Mouse (Mus musculus): ENCODE measurements around the gene Smoc1. TPM values are rescaled to one million over a fixed set of nuclear protein-coding genes. Genes with fewer than 3 reads are reported as not detected.

Gene Smoc1
- polyA plus RNA-seq, 1 experiment from 2014 or later, result 35.2 TPM

GRCm38 (mm10) chr12:81197468-81198075, 171.0 kb downstream of the Smoc1 start:
- H3K36me3 ChIP-seq, result no peaks in the 10 kb centered on the region
- peaks cover 8% of the 10 kb centered on the region for H3K27me3 ChIP-seq (ENCODE audit: insufficient read depth, poor library complexity, severe bottlenecking)
- H3K9me3 ChIP-seq, result no peaks in the 10 kb centered on the region
- H3K4me1 ChIP-seq (replicated peaks), result peaks cover 12% of the 10 kb centered on the region
- H3K4me3 ChIP-seq, result no peak overlapping the region
- DNase-seq (ENCODE audit: low spot score), result no peak
- no peak overlapping the region for H3K27ac ChIP-seq
- 81% methylated on average over 5 of the region's 5 CpGs for WGBS

DNA sequence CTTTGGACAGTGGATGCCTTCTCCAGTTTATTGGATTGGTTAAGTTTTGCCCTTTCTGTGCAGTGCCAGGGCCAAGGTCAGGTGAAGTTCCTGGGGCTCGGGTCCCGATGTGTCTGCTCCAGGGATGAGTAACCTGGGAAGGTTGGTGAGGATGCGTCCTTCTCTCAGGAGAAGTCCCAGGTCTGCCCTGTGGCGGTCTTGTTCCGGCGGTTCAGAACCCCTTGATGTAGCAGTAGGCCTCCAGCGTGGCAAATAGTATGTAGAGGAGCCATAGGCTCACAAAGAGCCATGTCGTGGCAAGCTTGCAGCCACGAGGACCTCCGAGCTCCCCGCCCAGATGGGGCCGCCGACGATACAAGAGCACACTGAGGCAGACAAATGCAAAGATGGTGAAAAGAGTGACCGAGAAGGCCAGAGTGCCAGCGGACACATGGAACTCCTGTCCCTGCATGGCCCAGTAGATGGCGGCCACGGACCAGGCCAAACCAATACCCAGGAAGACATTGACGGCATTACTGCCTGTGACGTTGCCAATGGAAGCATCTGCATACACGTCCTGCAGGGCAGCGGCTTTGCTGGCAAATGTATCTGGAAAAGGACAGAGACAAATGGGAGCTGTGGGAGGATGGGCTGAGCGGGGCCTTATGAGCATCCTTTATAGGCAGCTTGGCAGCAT, 172.8 kb downstream of the Smoc1 start:
- Histone ChIP-seq H3K4me1 (replicated peaks) (peaks cover 26% of the 10 kb centered on the region), H3K9me3 (no peaks in the 10 kb centered on the region), H3K27me3 (ENCODE audit: insufficient read depth, poor library complexity, severe bottlenecking) (peaks cover 8% of the 10 kb centered on the region), H3K36me3 (no peaks in the 10 kb centered on the region), H3K4me3 (peak overlapping the region; percentile 21; the same call in 1 of the 2 replicates), H3K27ac (no peak overlapping the region; the same call in 1 of the 2 replicates)
- DNase-seq (ENCODE audit: low spot score), result peak; percentile 83
- WGBS, result 36% methylated on average over 23 of the region's 23 CpGs

GRCm38 (mm10) chr12:81203226-81203625, 176.6 kb downstream of the Smoc1 start:
- Histone ChIP-seq H3K4me1 (replicated peaks) (peaks cover 26% of the 10 kb centered on the region), H3K27me3 (ENCODE audit: insufficient read depth, poor library complexity, severe bottlenecking) (peaks cover 8% of the 10 kb centered on the region), H3K27ac (peak overlapping the region; percentile 23), H3K36me3 (no peaks in the 10 kb centered on the region), H3K4me3 (no peak overlapping the region), H3K9me3 (no peaks in the 10 kb centered on the region)
- 15% methylated on average over 1 of the region's 1 CpGs for WGBS
- peak; percentile 38 for DNase-seq (ENCODE audit: low spot score)

GRCm38 (mm10) chr12:81205619-81206560, 179.3 kb downstream of the Smoc1 start:
- H3K27me3 ChIP-seq (ENCODE audit: insufficient read depth, poor library complexity, severe bottlenecking), result no peaks in the 10 kb centered on the region
- 25% methylated on average over 6 of the region's 6 CpGs for WGBS
- no peaks in the 10 kb centered on the region for H3K9me3 ChIP-seq
- peaks cover 19% of the 10 kb centered on the region for H3K4me1 ChIP-seq (replicated peaks)
- H3K27ac ChIP-seq, result no peak overlapping the region
- H3K4me3 ChIP-seq, result no peak overlapping the region
- no peaks in the 10 kb centered on the region for H3K36me3 ChIP-seq
- peak; percentile 59 for DNase-seq (ENCODE audit: low spot score)

DNA sequence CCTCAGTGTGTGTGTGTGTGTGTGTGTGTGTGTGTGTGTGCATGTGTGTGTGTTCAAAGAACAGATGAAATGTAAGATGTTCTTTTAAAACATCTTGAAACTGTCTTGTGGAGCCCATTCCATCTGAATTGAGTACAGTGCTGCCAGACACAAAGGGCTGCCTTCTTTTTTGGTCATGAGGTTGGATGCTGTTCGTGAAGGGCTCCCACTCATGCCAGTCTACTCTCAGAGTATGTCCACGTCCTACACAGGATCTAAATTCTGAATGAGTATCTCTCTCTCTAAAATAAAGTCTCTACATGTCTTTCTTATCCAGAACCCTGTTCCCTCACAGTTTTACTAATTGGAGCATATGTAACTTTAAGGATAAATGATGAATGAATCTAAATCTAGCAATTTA, 182.0 kb downstream of the Smoc1 start:
- Histone ChIP-seq H3K27me3 (ENCODE audit: insufficient read depth, poor library complexity, severe bottlenecking) (no peaks in the 10 kb centered on the region), H3K4me3 (no peak overlapping the region), H3K4me1 (replicated peaks) (peaks cover 4% of the 10 kb centered on the region), H3K9me3 (no peaks in the 10 kb centered on the region), H3K27ac (no peak overlapping the region), H3K36me3 (no peaks in the 10 kb centered on the region)
- 69% methylated on average over 2 of the region's 2 CpGs for WGBS
- DNase-seq (ENCODE audit: low spot score), result no peak

DNA sequence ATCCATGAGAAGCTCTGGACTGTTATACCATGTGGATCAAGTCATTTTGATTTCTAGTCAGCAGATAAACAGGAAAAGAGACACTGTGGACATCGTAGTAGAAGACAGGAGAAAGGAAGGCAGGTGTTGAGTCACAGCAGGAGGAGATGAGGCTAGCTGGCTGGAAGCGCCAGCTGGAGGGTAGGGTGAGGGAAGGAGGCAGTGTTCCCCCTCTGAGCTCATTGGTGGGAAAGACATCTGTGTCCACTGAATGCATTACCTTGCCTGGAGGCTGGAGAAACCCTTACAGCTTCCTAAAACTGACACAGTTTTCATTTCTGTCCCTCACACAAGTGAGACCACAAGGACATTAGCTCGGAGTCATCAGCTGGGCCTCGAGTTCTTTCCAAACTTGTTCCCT, 192.7 kb downstream of the Smoc1 start:
- Histone ChIP-seq H3K9me3 (no peaks in the 10 kb centered on the region), H3K4me1 (replicated peaks) (peaks cover 12% of the 10 kb centered on the region), H3K4me3 (no peak overlapping the region), H3K27ac (no peak overlapping the region), H3K27me3 (ENCODE audit: insufficient read depth, poor library complexity, severe bottlenecking) (no peaks in the 10 kb centered on the region), H3K36me3 (no peaks in the 10 kb centered on the region)
- no peak for DNase-seq (ENCODE audit: low spot score)
- 80% methylated on average over 4 of the region's 4 CpGs for WGBS

- no peak overlapping the region for H3K4me3 ChIP-seq
- H3K4me1 ChIP-seq (replicated peaks), result peaks cover 17% of the 10 kb centered on the region
- no peaks in the 10 kb centered on the region for H3K9me3 ChIP-seq
- WGBS, result 76% methylated on average over 2 of the region's 2 CpGs
- no peaks in the 10 kb centered on the region for H3K27me3 ChIP-seq (ENCODE audit: insufficient read depth, poor library complexity, severe bottlenecking)
- DNase-seq (ENCODE audit: low spot score), result no peak
- H3K36me3 ChIP-seq, result no peaks in the 10 kb centered on the region
- no peak overlapping the region for H3K27ac ChIP-seq
These were observed 196.7 kb downstream of the Smoc1 start for GRCm38 (mm10) chr12:81223276-81223675.

DNA sequence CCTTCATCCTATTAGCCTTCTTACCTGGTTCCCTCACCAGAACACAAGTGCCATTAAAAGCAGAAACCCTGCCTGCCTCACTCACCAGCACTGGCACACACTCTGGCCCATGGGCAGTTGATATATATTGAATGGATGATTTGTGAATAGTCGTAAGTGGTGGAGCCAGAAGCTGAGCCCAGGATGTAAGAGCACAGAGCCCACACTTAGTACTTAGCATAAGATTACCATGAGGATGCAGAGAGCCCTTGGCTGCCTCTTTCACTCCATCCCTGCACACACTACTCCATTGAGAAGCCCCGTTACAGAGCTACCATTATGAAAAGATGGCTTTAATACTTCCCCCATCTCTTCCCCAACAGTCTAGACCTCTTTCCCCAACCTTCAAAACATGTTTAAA, 198.2 kb downstream of the Smoc1 start:
- peaks cover 9% of the 10 kb centered on the region for H3K4me1 ChIP-seq (replicated peaks)
- H3K36me3 ChIP-seq, result no peaks in the 10 kb centered on the region
- no peak overlapping the region for H3K27ac ChIP-seq
- no peak overlapping the region for H3K4me3 ChIP-seq
- no peak for DNase-seq (ENCODE audit: low spot score)
- H3K9me3 ChIP-seq, result no peaks in the 10 kb centered on the region
- 80% methylated on average over 2 of the region's 2 CpGs for WGBS
- H3K27me3 ChIP-seq (ENCODE audit: insufficient read depth, poor library complexity, severe bottlenecking), result no peaks in the 10 kb centered on the region

GRCm38 (mm10) chr12:81225966-81226577, 199.5 kb downstream of the Smoc1 start:
- DNase-seq (ENCODE audit: low spot score), result no peak
- Histone ChIP-seq H3K27me3 (ENCODE audit: insufficient read depth, poor library complexity, severe bottlenecking) (no peaks in the 10 kb centered on the region), H3K9me3 (no peaks in the 10 kb centered on the region), H3K4me1 (replicated peaks) (peaks cover 9% of the 10 kb centered on the region), H3K27ac (no peak overlapping the region), H3K36me3 (no peaks in the 10 kb centered on the region), H3K4me3 (no peak overlapping the region)
- 44% methylated on average over 6 of the region's 6 CpGs for WGBS

DNA sequence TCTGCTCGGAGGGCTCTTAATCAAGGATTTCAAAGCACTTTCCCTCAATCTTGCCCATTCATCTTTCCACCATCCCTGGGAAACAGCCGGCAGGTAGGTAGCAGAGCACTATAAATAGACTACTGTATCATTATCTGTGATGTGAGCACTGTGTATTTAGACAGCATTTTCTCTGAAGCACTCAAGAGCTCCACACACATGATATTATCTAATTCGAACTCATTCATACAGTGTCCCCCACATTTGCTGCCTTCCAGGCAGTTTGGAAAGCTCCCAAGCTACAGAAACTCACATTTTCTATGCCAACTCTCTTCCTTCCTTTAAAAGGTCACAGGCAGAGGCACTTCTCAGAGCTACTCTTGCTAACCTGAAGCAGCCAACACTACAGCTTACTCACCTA, 200.0 kb downstream of the Smoc1 start:
- H3K4me3 ChIP-seq, result no peak overlapping the region
- no peaks in the 10 kb centered on the region for H3K27me3 ChIP-seq (ENCODE audit: insufficient read depth, poor library complexity, severe bottlenecking)
- H3K27ac ChIP-seq, result no peak overlapping the region
- 78% methylated on average over 3 of the region's 3 CpGs for whole genome bisulfite sequencing
- H3K4me1 ChIP-seq (replicated peaks), result peaks cover 9% of the 10 kb centered on the region
- no peak for DNase-seq (ENCODE audit: low spot score)
- H3K36me3 ChIP-seq, result no peaks in the 10 kb centered on the region
- no peaks in the 10 kb centered on the region for H3K9me3 ChIP-seq

- WGBS, result 74% methylated on average over 5 of the region's 5 CpGs
- no peak for DNase-seq (ENCODE audit: low spot score)
- Histone ChIP-seq H3K27me3 (ENCODE audit: insufficient read depth, poor library complexity, severe bottlenecking) (no peaks in the 10 kb centered on the region), H3K27ac (no peak overlapping the region), H3K9me3 (no peaks in the 10 kb centered on the region), H3K4me1 (replicated peaks) (peaks cover 9% of the 10 kb centered on the region), H3K36me3 (no peaks in the 10 kb centered on the region), H3K4me3 (no peak overlapping the region)
These were observed 201.3 kb downstream of the Smoc1 start for GRCm38 (mm10) chr12:81227767-81228460.

DNA sequence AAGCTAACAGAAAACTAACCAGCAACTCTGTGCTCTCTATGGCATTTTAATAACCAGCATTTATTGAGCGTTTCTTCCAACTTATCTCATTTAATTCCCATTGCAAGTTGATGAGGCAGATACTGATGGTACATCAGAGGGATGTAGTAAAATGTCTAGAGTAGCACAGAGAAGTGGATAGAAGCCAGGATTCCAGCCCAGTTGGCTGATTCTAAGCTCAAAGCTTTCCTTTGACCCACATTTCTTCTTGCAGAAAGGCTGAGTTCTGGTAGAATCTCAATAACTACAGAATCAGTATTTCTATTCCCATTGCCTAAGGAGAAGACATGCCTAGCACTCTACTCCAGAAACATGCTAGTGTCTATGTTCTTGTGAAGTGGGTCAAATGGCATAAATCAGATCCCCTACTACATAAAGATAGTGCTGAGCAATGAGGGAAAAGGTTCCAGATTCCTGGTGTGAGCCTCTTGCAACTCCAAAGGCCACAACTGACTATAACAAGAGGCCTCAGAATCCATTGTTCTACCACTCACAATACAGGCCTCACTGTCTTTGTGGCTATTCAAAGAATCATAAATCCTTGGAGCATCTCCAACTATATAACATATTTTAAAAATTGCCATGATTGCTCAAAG, 207.3 kb downstream of the Smoc1 start:
- 90% methylated on average over 1 of the region's 1 CpGs for WGBS
- no peaks in the 10 kb centered on the region for H3K36me3 ChIP-seq
- no peak overlapping the region for H3K27ac ChIP-seq
- H3K4me3 ChIP-seq, result no peak overlapping the region
- H3K9me3 ChIP-seq, result no peaks in the 10 kb centered on the region
- H3K27me3 ChIP-seq (ENCODE audit: insufficient read depth, poor library complexity, severe bottlenecking), result no peaks in the 10 kb centered on the region
- DNase-seq (ENCODE audit: low spot score), result no peak
- H3K4me1 ChIP-seq (replicated peaks), result no peaks in the 10 kb centered on the region

Data from hindbrain, embryonic 10.5 days (tissue).